Mouse (Mus musculus) frontal cortex, postnatal 36 days (tissue): ENCODE measurements around the gene Kcnn3.

Experiments
- DNase-seq, 2 experiments: peaks; one replicate each; pipeline ENCODE4 v3.0.0; 2022; ENCODE audit warnings: low spot score in 2 of 2

Kcnn3 gene

GRCm38 (mm10) chr3:89613526-89614523 is 93.9 kb downstream of the Kcnn3 start:
- peak; percentile 76 to 80 for DNase-seq

- DNase-seq: no peak
Observed at GRCm38 (mm10) chr3:89616861-89617260, 96.9 kb downstream of the Kcnn3 start.

- DNase-seq: no peak
Observed at GRCm38 (mm10) chr3:89617360-89617759, 97.4 kb downstream of the Kcnn3 start.

GRCm38 (mm10) chr3:89622825-89623224 is 102.9 kb downstream of the Kcnn3 start:
- no peak for DNase-seq

GRCm38 (mm10) chr3:89623531-89623930 is 103.6 kb downstream of the Kcnn3 start:
- no peak for DNase-seq

- no peak for DNase-seq
Observed at GRCm38 (mm10) chr3:89624001-89624400, 104.0 kb downstream of the Kcnn3 start.

GRCm38 (mm10) chr3:89624814-89625445 is 105.0 kb downstream of the Kcnn3 start:
- DNase-seq: no peak

- no peak for DNase-seq
Observed at GRCm38 (mm10) chr3:89626556-89626955, 106.6 kb downstream of the Kcnn3 start.

GRCm38 (mm10) chr3:89629811-89630210 is 109.8 kb downstream of the Kcnn3 start:
- no peak for DNase-seq

GRCm38 (mm10) chr3:89631750-89632149 is 111.8 kb downstream of the Kcnn3 start:
- DNase-seq: no peak

- no peak for DNase-seq
Observed at GRCm38 (mm10) chr3:89633531-89633930, 113.6 kb downstream of the Kcnn3 start.

- DNase-seq: no peak
Observed at GRCm38 (mm10) chr3:89633941-89634340, 114.0 kb downstream of the Kcnn3 start.

GRCm38 (mm10) chr3:89640804-89641203 is 120.8 kb downstream of the Kcnn3 start:
- DNase-seq: peak; percentile 26 to 45

GRCm38 (mm10) chr3:89643391-89643790 is 123.4 kb downstream of the Kcnn3 start:
- DNase-seq: no peak

- DNase-seq: peak; percentile 86 to 89
Observed at GRCm38 (mm10) chr3:89646813-89647255, 126.9 kb downstream of the Kcnn3 start.

- DNase-seq: no peak
Observed at GRCm38 (mm10) chr3:89647268-89647874, 127.4 kb downstream of the Kcnn3 start.

GRCm38 (mm10) chr3:89649890-89650289 is 129.9 kb downstream of the Kcnn3 start:
- no peak for DNase-seq

GRCm38 (mm10) chr3:89653231-89653954 is 133.4 kb downstream of the Kcnn3 start:
- DNase-seq: no peak

GRCm38 (mm10) chr3:89657092-89657491 is 137.1 kb downstream of the Kcnn3 start:
- DNase-seq: no peak

- no peak for DNase-seq
Observed at GRCm38 (mm10) chr3:89658457-89658856, 138.5 kb downstream of the Kcnn3 start.

- no peak for DNase-seq
Observed at GRCm38 (mm10) chr3:89659938-89660620, 140.1 kb downstream of the Kcnn3 start.
